Mouse (Mus musculus): ENCODE measurements around the gene Nt5c. TPM values are rescaled to one million over a fixed set of nuclear protein-coding genes. Genes with fewer than 3 reads are reported as not detected.

The Nt5c gene
- total RNA-seq, 1 experiment = 50.5 TPM

GRCm38 (mm10) chr11:115475758-115476237 is 15.9 kb downstream of the Nt5c start:
- TF ChIP-seq ZNF384 (IDR thresholded peaks at IDR 0.05; ENCODE audit: low read depth, low read length) (no peak), ZC3H11A (IDR thresholded peaks at IDR 0.05; ENCODE audit: borderline replicate concordance, low read depth, low read length) (no peak), HCFC1 (IDR thresholded peaks at IDR 0.05; ENCODE audit: borderline replicate concordance, insufficient read depth, low read length) (no peak), CHD2 (IDR thresholded peaks at IDR 0.05; ENCODE audit: low read depth, low read length) (no peak), MAFK (IDR thresholded peaks at IDR 0.05; ENCODE audit: insufficient read depth, low read depth, low read length) (no peak)
- DNase-seq (ENCODE audit: low read depth, low spot score) = no peak
- no peak overlapping the region for H3K27ac ChIP-seq (ENCODE audit: insufficient read depth, low read depth, low read length, poor library complexity, severe bottlenecking)
- H3K9me3 ChIP-seq (ENCODE audit: control insufficient read depth, insufficient read depth, low read depth, low read length) = no peaks in the 10 kb centered on the region
- peak overlapping the region; percentile 83 to 90 for H3K4me3 ChIP-seq (ENCODE audit: insufficient read depth in 1 of 2, low read depth in 1 of 2, low read length in 2 of 2, poor library complexity in 1 of 2, severe bottlenecking in 1 of 2)
- in situ Hi-C loops (cut with MboI; ENCODE audit: low sequenced_read_pairs in 2 of 2, unreplicated experiment in 2 of 2) = no loop called here
- no peaks in the 10 kb centered on the region for H3K36me3 ChIP-seq (ENCODE audit: control insufficient read depth, insufficient read depth, low read length, poor library complexity, severe bottlenecking)
- peaks cover 4 to 23% of the 10 kb centered on the region in 2 experiments; a peak in 3 of 4 replicates for H3K4me1 ChIP-seq (ENCODE audit: control insufficient read depth in 2 of 2, insufficient read depth in 2 of 2, low read length in 2 of 2, poor library complexity in 1 of 2)
- peak overlapping the region; percentile 81 for H3K9ac ChIP-seq (ENCODE audit: insufficient read depth, low read depth, low read length, poor library complexity, severe bottlenecking)

GRCm38 (mm10) chr11:115475025-115475757 is 16.5 kb downstream of the Nt5c start, which contains the start of gene Armc7:
Gene Armc7, plus strand, starts transcription at chr11:115475667.
- in situ Hi-C loops (cut with MboI; ENCODE audit: low sequenced_read_pairs in 2 of 2, unreplicated experiment in 2 of 2) = no loop called here
- Histone ChIP-seq H3K36me3 (ENCODE audit: control insufficient read depth, insufficient read depth, low read length, poor library complexity, severe bottlenecking) (no peaks in the 10 kb centered on the region), H3K9me3 (ENCODE audit: control insufficient read depth, insufficient read depth, low read depth, low read length) (no peaks in the 10 kb centered on the region), H3K4me1 (ENCODE audit: control insufficient read depth in 2 of 2, insufficient read depth in 2 of 2, low read length in 2 of 2, poor library complexity in 1 of 2) (peaks cover 4 to 23% of the 10 kb centered on the region in 2 experiments; a peak in 3 of 4 replicates), H3K4me3 (ENCODE audit: insufficient read depth in 1 of 2, low read depth in 1 of 2, low read length in 2 of 2, poor library complexity in 1 of 2, severe bottlenecking in 1 of 2) (peak within 1 kb of the TSS; percentile 83 to 90), H3K27ac (ENCODE audit: insufficient read depth, low read depth, low read length, poor library complexity, severe bottlenecking) (peak within 1 kb of the TSS; percentile 26; the same call in 1 of the 2 replicates), H3K9ac (ENCODE audit: insufficient read depth, low read depth, low read length, poor library complexity, severe bottlenecking) (peak within 1 kb of the TSS; percentile 81)
- TF ChIP-seq ZC3H11A (IDR thresholded peaks at IDR 0.05; ENCODE audit: borderline replicate concordance, low read depth, low read length) = no peak
- no peak for TF ChIP-seq HCFC1 (IDR thresholded peaks at IDR 0.05; ENCODE audit: borderline replicate concordance, insufficient read depth, low read length)
- TF ChIP-seq MAFK (IDR thresholded peaks at IDR 0.05; ENCODE audit: insufficient read depth, low read depth, low read length) = no peak
- DNase-seq (ENCODE audit: low read depth, low spot score) = peak; percentile 97

- Histone ChIP-seq H3K4me1 (ENCODE audit: control insufficient read depth in 2 of 2, insufficient read depth in 2 of 2, low read length in 2 of 2, poor library complexity in 1 of 2) (peaks cover 4 to 27% of the 10 kb centered on the region in 2 experiments; a peak in 3 of 4 replicates), H3K9ac (ENCODE audit: insufficient read depth, low read depth, low read length, poor library complexity, severe bottlenecking) (peak overlapping the region; percentile 60; the same call in 1 of the 2 replicates), H3K9me3 (ENCODE audit: control insufficient read depth, insufficient read depth, low read depth, low read length) (no peaks in the 10 kb centered on the region), H3K4me3 (ENCODE audit: insufficient read depth in 1 of 2, low read depth in 1 of 2, low read length in 2 of 2, poor library complexity in 1 of 2, severe bottlenecking in 1 of 2) (peak overlapping the region; percentile 27 to 35; a peak in 3 of 4 replicates), H3K36me3 (ENCODE audit: control insufficient read depth, insufficient read depth, low read length, poor library complexity, severe bottlenecking) (no peaks in the 10 kb centered on the region), H3K27ac (ENCODE audit: insufficient read depth, low read depth, low read length, poor library complexity, severe bottlenecking) (peak overlapping the region; percentile 41; the same call in 1 of the 2 replicates)
- TF ChIP-seq MAFK (IDR thresholded peaks at IDR 0.05; ENCODE audit: insufficient read depth, low read depth, low read length) (peak; percentile 96), ZNF384 (IDR thresholded peaks at IDR 0.05; ENCODE audit: low read depth, low read length) (no peak), CHD2 (IDR thresholded peaks at IDR 0.05; ENCODE audit: low read depth, low read length) (no peak), HCFC1 (IDR thresholded peaks at IDR 0.05; ENCODE audit: borderline replicate concordance, insufficient read depth, low read length) (peak; percentile 60; the same call in 1 of the 2 replicates), ZC3H11A (IDR thresholded peaks at IDR 0.05; ENCODE audit: borderline replicate concordance, low read depth, low read length) (peak; percentile 42; the same call in 1 of the 2 replicates)
- in situ Hi-C loops (cut with MboI; ENCODE audit: low sequenced_read_pairs in 2 of 2, unreplicated experiment in 2 of 2) = no loop called here
- peak; percentile 99 for DNase-seq (ENCODE audit: low read depth, low spot score)
These were observed 17.9 kb downstream of the Nt5c start for GRCm38 (mm10) chr11:115473626-115474275.

- no peaks in the 10 kb centered on the region for H3K36me3 ChIP-seq (ENCODE audit: control insufficient read depth, insufficient read depth, low read length, poor library complexity, severe bottlenecking)
- no peak overlapping the region for H3K4me3 ChIP-seq (ENCODE audit: insufficient read depth in 1 of 2, low read depth in 1 of 2, low read length in 2 of 2, poor library complexity in 1 of 2, severe bottlenecking in 1 of 2)
- H3K9ac ChIP-seq (ENCODE audit: insufficient read depth, low read depth, low read length, poor library complexity, severe bottlenecking) = peak overlapping the region; percentile 15; the same call in 1 of the 2 replicates
- in situ Hi-C loops (cut with MboI; ENCODE audit: low sequenced_read_pairs in 2 of 2, unreplicated experiment in 2 of 2) = no loop called here
- no peak for DNase-seq (ENCODE audit: low read depth, low spot score)
- TF ChIP-seq ZNF384 (IDR thresholded peaks at IDR 0.05; ENCODE audit: low read depth, low read length) = no peak
- TF ChIP-seq MAFK (IDR thresholded peaks at IDR 0.05; ENCODE audit: insufficient read depth, low read depth, low read length) = no peak
- TF ChIP-seq ZC3H11A (IDR thresholded peaks at IDR 0.05; ENCODE audit: borderline replicate concordance, low read depth, low read length) = no peak
- H3K4me1 ChIP-seq (ENCODE audit: control insufficient read depth in 2 of 2, insufficient read depth in 2 of 2, low read length in 2 of 2, poor library complexity in 1 of 2) = peaks cover 4 to 27% of the 10 kb centered on the region in 2 experiments; a peak in 3 of 4 replicates
- peak overlapping the region; percentile 10; the same call in 1 of the 2 replicates for H3K27ac ChIP-seq (ENCODE audit: insufficient read depth, low read depth, low read length, poor library complexity, severe bottlenecking)
- H3K9me3 ChIP-seq (ENCODE audit: control insufficient read depth, insufficient read depth, low read depth, low read length) = no peaks in the 10 kb centered on the region
These were observed 19.5 kb downstream of the Nt5c start for GRCm38 (mm10) chr11:115472183-115472582.

Measured in ES-E14 (cell line).